Mouse (Mus musculus) brain, embryonic 14.5 days (tissue): Measurements from ENCODE around the gene Urah.

Source experiments
- CTCF ChIP-seq: fragments of 200-500 bp; IDR thresholded peaks from 2 replicates; pipeline ENCODE4 v1.5.1; 2012; ENCODE audit warnings: inconsistent platforms, mild to moderate bottlenecking, moderate library complexity, borderline replicate concordance; ENCODE audit not compliant: insufficient read depth, insufficient read length; ENCODE audit errors: extremely low read depth
- POLR2A ChIP-seq: fragments of 200-500 bp; IDR thresholded peaks from 2 replicates; pipeline ENCODE4 v1.6.1; 2012; ENCODE audit warnings: mild to moderate bottlenecking, inconsistent platforms, borderline replicate concordance; ENCODE audit not compliant: poor library complexity, insufficient read depth, insufficient read length, severe bottlenecking; ENCODE audit errors: extremely low read depth

DNA sequence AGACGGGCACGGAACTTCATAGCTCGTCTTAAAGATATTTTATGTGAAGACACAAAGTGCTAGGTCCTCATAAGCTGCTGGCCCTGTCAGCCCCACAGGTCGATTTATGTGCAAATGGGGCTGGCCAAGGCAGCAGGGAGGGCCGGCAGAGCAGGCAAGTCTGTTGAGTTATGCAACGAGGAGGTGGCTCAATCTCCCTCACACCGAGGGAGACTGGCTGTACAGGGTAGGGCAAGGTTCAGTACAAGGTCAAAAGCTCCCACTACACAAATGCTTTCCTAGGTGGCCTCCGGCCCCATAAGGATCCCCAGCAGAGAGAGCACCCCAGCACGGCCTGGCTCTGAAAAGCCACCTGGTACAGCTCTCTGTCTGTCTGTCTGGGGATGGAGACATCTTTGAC is 18.6 kb downstream of the Urah start:
- TF ChIP-seq POLR2A (no peak), CTCF (no peak)
